Mouse (Mus musculus) neural tube, embryonic 10.5 days (tissue): ENCODE data around the gene BC024063.
"Not testable (repeated sequence)": the region's sequence is repeated elsewhere in the genome, so short reads cannot be mapped to it uniquely, and the experiment has no call there.

Experiments
- DNase-seq: peaks from one replicate; pipeline ENCODE4 v3.0.0-alpha.2; 2017; ENCODE audit warnings: low spot score; ENCODE audit errors: extremely low spot score

The BC024063 gene

GRCm38 (mm10) chr10:82082728-82083621, at the start of gene BC024063:
BC024063 (plus strand) TSS chr10:82083353.
- DNase-seq, result peak; percentile 70

GRCm38 (mm10) chr10:82042191-82042590, 41.0 kb upstream of the BC024063 start:
- DNase-seq, result no peak

DNA sequence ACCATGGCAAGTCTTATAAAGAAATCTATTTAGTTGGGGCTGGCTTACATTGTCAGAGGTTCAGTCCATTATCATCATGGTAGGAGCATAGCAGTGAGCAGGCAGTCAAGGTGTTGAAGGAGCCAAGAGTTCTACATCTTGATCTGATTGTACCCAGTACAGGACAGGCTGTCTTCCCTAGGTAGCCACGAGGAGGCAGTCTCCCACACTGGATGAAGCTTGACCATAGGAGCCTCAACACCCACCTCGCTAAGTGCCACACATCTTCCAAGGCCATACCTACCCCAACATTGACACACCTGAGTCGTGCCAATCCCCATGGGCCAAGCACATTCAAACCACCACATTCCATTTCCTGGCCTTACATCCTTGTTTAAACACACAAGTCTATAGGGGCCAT, 36.5 kb upstream of the BC024063 start:
- DNase-seq, result no peak

DNA sequence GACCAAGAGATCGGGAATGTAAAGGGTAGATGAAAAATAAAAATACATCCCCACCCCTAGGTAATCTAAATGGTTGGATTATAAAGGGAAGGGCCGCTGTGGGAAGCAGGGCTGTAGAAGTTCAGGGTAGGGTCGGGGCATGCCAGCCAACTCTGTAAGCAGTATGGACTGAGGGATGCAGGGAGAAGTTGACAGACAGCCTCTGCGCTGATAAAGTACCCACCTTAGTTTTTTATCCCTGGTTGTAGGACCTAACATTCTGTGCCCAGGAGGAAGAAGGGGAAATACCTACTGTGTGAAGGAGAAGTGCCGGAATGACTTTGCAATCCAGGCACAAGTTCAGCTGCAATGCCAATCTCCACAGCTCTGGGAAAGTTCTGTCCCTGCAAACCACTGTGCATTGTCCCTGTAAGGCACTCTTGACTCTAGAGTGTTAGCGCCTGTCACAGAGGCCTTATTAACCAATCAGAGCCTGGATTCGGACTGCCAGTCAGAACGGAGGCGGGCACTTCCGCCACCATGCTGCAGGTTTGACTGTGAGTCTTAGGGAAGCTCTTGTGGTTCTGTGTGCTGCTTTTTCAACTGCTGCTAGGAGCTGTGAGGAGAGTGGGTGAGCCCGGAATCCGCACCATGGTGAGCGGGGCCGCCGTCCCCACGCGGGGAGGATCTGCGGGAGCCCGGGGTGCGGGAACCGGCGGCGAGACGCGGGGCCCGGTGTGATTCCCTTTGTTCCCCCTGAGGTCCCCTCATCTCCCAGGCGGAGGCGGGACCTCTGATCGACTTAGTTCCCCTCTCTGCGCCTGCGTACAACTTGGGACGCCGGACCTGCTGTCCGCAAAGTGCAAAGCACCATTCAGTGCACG, 35.3 kb upstream of the BC024063 start, which contains the start of gene Zfp873:
TSS of gene Zfp873 (plus strand) at position 527 of the 863 bp plus-strand sequence.
- DNase-seq, result peak; percentile 91

DNA sequence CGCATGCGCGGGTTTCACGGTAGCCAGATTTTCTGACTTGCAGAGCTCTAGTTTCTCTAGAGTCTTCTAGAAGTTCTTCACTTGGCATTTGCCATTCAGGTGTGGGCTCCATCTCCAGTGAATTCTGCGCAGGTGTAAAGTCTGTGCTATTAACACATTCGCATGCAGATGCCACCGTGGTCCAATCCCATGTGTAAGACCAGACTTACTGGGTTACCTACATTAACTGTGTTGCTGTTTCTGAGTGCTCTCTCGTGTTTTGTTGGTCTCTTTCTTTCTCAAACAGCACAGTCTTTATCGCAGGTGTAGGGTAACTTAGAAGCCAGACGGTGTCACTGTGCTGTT, 34.7 kb upstream of the BC024063 start:
- not testable (repeated sequence) for DNase-seq

- DNase-seq, result not testable (repeated sequence)
These were observed 444 bp downstream of the BC024063 start for GRCm38 (mm10) chr10:82083622-82083971.

DNA sequence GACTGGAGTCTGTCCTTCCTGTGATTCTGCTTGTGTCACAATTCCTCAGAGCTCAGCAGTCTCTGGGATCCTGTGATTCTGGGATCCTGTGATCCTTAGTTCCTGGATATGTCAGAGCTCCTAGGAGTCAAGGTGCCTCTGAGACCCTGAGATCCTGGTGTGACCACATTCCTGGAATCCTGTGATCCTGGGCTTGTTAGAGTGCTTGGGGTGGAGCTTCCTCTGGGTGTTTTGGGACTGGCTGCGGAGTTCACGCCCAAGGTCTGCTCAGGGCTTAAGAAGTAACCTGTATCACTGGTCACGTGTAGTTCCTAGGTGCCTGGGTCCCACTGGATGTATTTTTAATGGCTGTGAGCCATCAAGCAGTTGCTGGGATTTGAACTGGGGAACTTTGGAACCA, 34.1 kb downstream of the BC024063 start:
- DNase-seq, result no peak

DNA sequence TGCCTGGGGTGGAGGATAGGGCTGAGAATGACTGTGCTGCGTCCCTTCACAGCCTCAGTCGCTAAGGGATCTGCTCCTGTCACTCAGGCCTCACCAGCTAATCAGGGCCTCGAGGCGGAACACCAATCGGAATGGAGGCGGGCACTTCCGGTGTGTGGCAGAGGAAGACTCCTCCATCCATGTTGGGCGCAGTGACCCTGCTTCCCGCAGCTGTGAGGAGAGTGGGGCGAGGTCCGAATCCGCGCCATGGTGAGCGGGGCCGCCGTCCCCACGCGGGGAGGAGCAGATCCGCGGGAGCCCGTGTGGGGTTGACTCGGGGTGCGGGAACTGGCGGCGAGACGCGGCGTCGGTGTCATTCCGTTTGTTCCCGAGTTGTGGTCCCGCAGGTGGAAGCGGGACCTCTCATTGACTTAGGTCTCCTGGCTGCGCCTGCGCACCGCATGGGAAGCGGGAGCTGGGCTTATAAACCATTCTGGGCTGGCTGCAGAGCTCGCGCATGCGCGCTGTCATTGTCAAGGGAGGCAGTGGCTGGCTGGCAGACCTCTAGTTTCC, 44.8 kb downstream of the BC024063 start, which contains the start of gene AU041133:
TSS of gene AU041133 (plus strand) at position 164 of the 552 bp plus-strand sequence.
- DNase-seq, result peak; percentile 88

DNA sequence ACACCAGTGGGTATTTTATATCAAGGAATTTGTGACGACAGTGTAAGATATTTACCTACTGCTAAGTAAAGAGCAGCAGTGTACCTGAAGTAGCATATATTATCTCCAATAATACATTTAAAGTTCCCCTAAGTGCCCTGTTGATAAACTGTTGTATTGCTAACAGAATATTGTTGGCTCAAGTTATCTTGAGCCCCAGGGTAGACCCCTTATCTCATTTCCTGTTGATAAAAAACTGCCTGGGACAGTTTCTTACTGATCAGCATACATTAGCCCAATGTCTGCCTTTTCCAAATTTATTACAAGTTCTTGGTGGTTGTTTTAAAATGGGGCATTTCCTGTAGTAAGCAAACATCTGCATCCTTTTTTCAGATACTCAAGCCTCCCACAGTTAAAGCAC, 62.1 kb downstream of the BC024063 start:
- DNase-seq, result no peak

GRCm38 (mm10) chr10:82147571-82147970, 64.4 kb downstream of the BC024063 start:
- no peak for DNase-seq
